Mouse (Mus musculus) left cerebral cortex, adult 2 months (tissue): ENCODE data around the gene Rorc. TPM values are rescaled to one million over a fixed set of nuclear protein-coding genes. Genes with fewer than 3 reads are reported as not detected.

Experiments used
- DNase-seq, 2 experiments: peaks; one replicate each; pipeline ENCODE4 v3.0.0; 2021 to 2022; ENCODE audit warnings: low spot score in 2 of 2, mixed read lengths in 1 of 2; ENCODE audit errors: extremely low spot score in 1 of 2
- H3K27ac ChIP-seq: fragments of 200-600 bp; 2 replicates; pipeline ENCODE4 v1.8.1; 2022
- H3K4me3 ChIP-seq: fragments of 200-600 bp; 2 replicates; pipeline ENCODE4 v1.8.1; 2022
- CTCF ChIP-seq: fragments of 200-600 bp; IDR thresholded peaks from 2 replicates; pipeline ENCODE4 v1.8.1; 2022; ENCODE audit warnings: antibody characterized with exemption, mild to moderate bottlenecking, moderate library complexity
- intact Hi-C: fragments of 180-260 bp; cut with DNase I; formaldehyde crosslinking; loops from one replicate; pipeline ENCODE4 v1.15.1; 2025
- total RNA-seq, 2 experiments: library from RNA; stranded (reverse); gene quantifications; 2 replicates each; pipeline ENCODE4 v1.2.3; 2021

The Rorc gene
- total RNA-seq, 2 experiments from 2014 or later, result 0.52 to 0.91 TPM

DNA sequence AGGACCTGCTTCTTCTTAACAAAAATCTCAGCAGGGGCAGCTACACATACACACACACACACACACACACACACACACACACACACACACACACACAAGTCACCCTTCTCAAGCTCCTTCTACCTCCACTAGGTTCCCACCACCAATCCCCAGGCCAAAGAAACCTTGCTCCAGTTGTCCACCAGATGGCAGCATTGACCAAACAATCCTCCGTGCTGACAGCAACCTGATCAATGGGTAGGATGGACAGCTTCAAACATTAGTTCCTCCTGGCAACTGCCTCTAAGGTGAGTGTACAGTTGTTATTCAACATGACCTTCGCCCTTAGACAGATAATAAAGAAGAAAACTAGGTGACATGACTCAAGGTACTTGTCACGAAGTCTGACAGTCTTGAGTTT, 5.8 kb upstream of the Rorc start:
- intact Hi-C loops, result loop anchor here (2.0 to 10.0 kb wide), 6 partner anchors 46 to 538 kb away; partner anchors contain the start of genes Mrpl9, Oaz3 and Tdrkh
- peak; percentile 67 for TF ChIP-seq CTCF
- Histone ChIP-seq H3K27ac (no peak overlapping the region), H3K4me3 (no peak overlapping the region)
- peak; percentile 76 to 82 for DNase-seq

DNA sequence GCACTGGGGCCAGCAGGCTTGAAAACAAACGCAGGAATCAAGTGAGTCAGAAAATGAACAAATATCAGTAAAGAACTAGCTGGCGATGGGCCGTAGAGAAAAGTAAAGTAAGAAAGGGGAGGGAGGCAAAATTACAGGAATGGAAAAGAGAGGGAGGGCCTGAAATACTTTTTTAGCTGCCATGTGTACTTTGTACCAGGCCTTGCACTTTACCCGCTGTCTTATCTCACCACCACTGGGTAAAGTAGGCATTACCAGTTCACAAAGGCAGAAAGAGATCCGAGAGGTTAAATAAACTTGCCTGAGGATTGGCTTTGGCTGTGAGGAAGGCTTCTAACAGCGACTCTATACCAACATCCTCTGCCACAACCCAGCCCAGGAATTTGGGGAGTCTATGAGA, 5.1 kb upstream of the Rorc start:
- no peak overlapping the region for H3K4me3 ChIP-seq
- H3K27ac ChIP-seq, result no peak overlapping the region
- intact Hi-C loops, result loop anchor here (2.0 to 10.0 kb wide), 6 partner anchors 45 to 537 kb away; partner anchors contain the start of genes Mrpl9, Oaz3 and Tdrkh
- DNase-seq, result no peak
- TF ChIP-seq CTCF, result no peak

DNA sequence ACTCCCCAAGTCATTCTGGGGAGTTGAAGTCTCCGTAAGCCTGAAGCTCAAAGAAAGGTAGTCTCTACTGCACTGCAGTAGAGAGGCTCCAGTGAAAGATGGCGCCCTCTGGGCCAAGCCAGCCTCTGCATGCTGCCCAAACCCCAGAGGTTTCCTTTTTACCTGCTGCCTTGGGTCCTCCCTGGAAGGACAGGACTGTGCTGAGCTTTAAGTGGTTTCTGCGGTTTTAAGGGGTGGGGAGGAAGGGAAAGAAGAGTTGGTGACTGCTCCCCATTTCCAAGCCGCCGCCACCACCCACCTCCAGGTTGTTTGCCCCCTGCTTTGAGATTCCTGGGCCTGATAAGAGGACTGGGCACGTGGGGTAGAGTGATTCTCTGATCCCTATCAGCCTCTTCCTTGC, 4.0 kb upstream of the Rorc start:
- no peak overlapping the region for H3K27ac ChIP-seq
- DNase-seq, result no peak
- TF ChIP-seq CTCF, result no peak
- H3K4me3 ChIP-seq, result no peak overlapping the region
- intact Hi-C loops, result loop anchor here (5.0 to 10.0 kb wide), 4 partner anchors 74 to 536 kb away; partner anchors contain the start of genes Mrpl9 and Oaz3

DNA sequence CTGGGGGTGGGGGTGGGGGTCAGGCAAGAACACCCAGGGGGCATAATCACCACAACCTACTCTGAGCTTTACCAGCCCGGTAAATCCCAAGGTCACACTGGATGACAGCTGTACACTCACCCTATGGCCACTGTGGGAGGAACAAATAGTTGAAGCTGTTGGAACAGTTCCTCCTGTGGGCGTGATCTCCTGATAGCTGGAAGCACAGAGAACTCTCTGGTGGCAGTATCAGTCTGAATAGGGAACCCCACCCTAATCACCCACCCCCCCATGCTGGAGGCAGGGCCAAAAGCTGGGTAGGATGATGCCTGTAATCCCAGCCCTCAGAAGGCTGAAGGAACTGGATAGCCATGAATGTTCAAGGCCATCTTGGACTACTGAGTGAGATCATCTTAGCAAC, 2.9 kb upstream of the Rorc start:
- H3K4me3 ChIP-seq, result no peak overlapping the region
- DNase-seq, result no peak
- H3K27ac ChIP-seq, result no peak overlapping the region
- TF ChIP-seq CTCF, result no peak
- intact Hi-C loops, result loop anchor here (5.0 to 10.0 kb wide), 4 partner anchors 73 to 535 kb away; partner anchors contain the start of genes Mrpl9 and Oaz3

DNA sequence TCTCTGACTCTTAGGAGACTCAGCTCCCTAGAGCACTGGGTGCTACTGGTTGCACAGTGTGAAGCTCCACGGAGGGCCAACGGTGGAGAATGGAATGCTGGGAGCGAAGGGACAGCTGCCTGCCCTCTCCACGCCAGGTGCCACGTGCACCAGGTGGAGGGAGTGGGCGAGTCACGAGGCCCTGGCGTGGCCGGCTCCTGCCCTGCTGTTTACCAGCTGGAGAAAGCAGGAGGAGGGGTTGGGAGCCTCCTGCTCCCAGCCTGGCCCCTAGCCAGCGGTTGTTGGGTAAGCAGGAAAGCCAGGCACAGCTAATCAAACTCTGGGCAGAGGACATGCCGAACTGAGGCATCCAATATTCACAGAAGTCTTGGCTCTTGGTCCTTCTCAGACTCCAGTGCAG, 957 bp upstream of the Rorc start:
- peak; percentile 24 to 36 for DNase-seq
- TF ChIP-seq CTCF, result no peak
- intact Hi-C loops, result no loop called here
- peak overlapping the region; percentile 17; the same call in 1 of the 2 replicates for H3K4me3 ChIP-seq
- no peak overlapping the region for H3K27ac ChIP-seq

DNA sequence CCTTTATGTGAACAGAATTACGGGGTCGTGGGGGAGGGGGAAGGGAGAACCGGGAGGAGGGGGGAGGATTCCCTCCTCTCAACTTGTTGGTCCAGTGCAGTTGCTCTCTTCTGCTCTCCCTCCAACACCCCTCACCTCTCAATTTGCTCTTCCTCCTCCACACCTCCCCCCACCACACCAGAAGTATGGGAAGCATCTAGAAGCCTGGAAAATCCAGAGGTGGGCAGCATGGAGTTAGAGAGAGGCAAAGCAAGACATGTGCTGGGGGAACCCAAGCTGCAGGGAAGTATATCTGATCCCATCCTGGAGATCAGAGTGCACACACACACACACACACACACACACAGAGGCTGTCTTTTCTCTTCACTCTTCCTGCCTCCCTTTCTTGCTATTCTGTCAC, 556 bp upstream of the Rorc start:
- DNase-seq, result no peak
- H3K27ac ChIP-seq, result no peak overlapping the region
- intact Hi-C loops, result no loop called here
- TF ChIP-seq CTCF, result no peak
- no peak overlapping the region for H3K4me3 ChIP-seq

DNA sequence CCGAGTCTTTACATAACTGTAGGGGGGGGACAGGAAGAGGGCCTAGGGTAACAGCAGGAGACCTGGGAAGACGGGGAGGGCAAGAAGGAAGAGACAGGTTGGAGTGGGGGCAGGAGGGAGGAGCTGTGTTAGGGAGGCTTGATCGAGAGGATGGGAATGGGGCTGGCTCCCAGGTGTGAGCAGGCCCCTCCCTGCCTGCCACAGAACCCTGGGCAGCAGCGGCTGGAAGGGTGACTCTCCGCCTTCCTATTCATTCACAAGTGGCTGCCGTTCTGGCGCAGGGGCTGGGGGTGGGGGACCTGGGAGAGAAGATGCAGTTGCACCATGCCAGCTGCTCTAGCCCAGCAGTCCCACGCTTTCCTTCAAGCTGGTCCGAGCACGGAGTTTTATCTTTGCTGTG, 496 bp downstream of the Rorc start:
- H3K4me3 ChIP-seq, result no peak overlapping the region

DNA sequence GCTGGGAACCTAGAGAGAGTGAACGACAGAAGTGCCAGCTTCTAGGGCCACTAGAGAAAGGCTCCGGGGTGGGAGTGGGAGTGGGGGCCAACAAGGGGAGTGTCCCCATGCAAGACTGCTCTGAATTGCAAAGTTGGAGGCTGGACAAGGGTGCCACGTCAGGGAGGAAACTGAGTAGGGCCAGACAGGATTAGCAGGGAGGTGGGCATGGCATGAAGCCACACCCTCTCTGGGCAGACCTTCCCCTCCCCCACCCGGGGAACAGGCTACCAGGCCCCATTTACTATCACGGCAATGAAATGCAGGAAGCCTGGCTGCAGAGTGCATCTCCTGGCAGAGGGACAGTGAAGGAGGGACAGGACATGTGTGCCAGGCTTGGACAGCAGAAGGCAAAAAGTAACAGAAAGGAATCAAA, 1.0 kb downstream of the Rorc start:
- Histone ChIP-seq H3K27ac (no peak overlapping the region), H3K4me3 (no peak overlapping the region)
- DNase-seq, result no peak
- no peak for TF ChIP-seq CTCF
- intact Hi-C loops, result no loop called here

More for the DNA sequence above, 496 bp downstream of the Rorc start:
- intact Hi-C loops, result no loop called here
- no peak for DNase-seq
- no peak for TF ChIP-seq CTCF
- no peak overlapping the region for H3K27ac ChIP-seq

DNA sequence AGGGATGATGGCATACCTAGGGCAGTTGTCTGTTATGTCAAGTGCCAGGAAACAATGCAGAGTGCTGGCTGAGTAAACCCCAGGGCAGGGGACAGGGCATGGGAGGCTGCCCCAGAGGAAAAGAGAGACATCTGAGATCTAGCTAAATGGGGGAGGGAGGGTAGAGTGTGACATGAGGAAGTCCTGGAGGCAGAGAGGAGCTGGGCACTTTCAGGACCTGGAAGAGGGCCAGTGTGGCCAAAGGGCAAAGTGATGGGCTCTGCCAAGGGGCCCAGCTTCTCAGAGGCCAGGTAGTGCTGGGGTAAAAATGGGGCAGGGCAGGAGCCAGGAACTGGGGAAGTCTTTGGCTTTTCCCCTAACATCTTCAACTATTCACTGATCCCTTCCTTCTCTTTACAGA, 2.0 kb downstream of the Rorc start:
- no peak for TF ChIP-seq CTCF
- no peak for DNase-seq
- intact Hi-C loops, result no loop called here
- Histone ChIP-seq H3K4me3 (no peak overlapping the region), H3K27ac (no peak overlapping the region)

DNA sequence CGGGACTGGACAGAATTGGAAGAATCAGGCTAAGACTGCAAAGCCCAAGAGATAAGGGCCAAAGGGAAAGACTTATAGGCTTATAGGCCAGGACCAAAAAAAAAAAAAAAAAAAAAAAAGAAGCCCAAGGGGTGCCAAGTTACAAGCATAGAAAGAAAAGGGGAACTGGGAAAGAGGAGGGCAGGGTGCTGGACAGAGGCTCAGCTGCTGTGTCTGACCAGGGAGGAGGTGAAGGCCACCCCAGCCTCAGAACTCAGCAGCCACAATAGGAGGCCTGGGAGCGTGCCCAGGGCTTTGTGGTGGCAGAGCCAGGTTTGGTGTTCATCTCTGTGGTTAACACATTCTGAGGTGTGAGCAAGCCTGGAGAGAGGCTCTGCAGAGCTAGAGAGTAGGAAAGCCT, 2.6 kb downstream of the Rorc start:
- no peak overlapping the region for H3K4me3 ChIP-seq
- no peak for TF ChIP-seq CTCF
- intact Hi-C loops, result no loop called here
- no peak overlapping the region for H3K27ac ChIP-seq
- no peak for DNase-seq

DNA sequence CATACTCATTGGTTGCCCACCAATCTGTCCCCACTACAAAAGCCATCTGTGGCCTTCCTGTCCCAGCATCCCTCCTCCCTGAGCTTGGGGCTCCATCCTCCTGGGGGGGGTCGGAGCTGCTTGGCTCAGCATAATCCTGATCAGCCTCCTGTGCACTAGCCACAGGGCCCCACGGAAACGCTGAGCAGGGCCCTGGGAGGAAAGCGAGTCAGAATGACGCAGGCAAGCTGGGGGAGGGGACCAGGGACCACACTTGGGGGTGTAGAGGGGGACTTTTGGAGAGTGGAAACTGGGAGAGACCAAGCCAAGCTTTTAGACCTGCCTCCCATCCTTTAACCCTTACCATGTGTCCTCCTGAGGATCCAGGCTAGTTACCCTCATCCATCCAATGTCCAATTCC, 3.3 kb downstream of the Rorc start:
- TF ChIP-seq CTCF, result no peak
- no peak for DNase-seq
- Histone ChIP-seq H3K4me3 (no peak overlapping the region), H3K27ac (no peak overlapping the region)
- intact Hi-C loops, result no loop called here

DNA sequence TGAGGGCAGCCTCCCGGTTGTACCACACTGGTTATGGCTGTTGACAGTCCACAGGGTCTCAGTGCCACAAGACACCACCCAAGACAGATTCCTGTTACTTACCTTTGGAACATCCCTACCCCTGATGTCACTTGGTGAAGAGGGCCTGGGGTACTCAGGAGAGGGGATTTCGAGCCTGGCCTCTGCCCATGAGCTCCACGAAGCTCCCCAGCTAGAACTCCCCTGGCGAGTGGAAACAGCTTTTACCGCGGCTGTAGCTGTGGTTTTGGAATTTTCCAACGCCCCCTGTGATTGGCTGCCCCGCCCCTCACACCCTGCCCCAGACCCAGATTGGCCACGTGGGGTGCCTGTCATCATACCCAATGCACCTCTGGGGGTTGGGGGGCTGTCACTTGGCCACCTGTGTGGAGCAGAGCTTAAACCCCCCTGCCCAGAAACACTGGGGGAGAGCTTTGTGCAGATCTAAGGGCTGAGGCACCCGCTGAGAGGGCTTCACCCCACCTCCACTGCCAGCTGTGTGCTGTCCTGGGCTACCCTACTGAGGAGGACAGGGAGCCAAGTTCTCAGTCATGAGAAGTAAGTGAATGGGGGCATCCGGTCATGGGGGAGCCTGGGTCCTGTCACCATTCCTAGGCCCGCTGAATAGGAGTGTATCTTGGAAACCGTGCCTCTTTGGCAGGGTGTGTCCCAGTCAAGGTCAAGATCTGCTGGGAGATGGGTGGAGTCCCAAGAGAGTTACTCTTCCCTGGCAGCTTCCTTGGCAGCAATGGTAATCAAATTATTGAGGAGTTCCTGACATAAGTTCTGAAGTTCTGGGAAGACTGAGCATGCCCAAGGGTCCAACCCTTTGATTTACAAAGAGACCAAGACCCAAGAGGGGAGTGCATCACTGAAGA, 4.7 kb downstream of the Rorc start:
- no peak overlapping the region for H3K27ac ChIP-seq
- no peak for TF ChIP-seq CTCF
- no peak overlapping the region for H3K4me3 ChIP-seq
- no peak for DNase-seq
- intact Hi-C loops, result no loop called here
